Mouse (Mus musculus) kidney, adult 2 months (tissue): ENCODE results near the gene Nkiras1.

Experiments
- CTCF ChIP-seq: fragments of 200-500 bp; conservative IDR thresholded peaks from 2 replicates; pipeline ENCODE4 v1.5.1; 2011; ENCODE audit warnings: low read depth, mild to moderate bottlenecking, control low read depth, low read length, moderate library complexity, mixed read lengths; ENCODE audit not compliant: insufficient read depth, insufficient read length
- POLR2A ChIP-seq: fragments of 200-500 bp; IDR thresholded peaks from one replicate; pipeline ENCODE4 v1.6.1; 2011; ENCODE audit warnings: low read depth, low read length, control low read depth

DNA sequence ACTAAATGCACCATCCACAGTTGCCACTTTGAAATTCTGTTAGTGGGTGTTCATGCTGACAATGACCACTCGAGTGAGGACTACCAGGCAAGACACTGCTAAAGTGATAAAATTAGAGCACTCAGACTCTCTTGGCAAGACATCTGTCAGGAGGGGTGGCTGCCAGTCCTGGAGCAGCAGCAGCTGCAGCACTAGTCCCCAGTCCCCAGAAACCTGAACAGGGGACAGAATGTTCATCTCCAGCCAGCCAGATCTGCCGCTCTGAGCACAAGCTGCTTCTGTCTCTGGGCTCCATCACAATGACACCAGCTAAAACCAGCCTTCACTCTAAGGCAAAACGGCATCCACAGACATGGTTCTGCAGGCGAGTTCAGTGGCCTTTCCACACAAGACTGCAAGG lies 32.3 kb downstream of the Nkiras1 start:
- no peak for TF ChIP-seq POLR2A
- TF ChIP-seq CTCF, result no peak
